Mouse (Mus musculus): ENCODE data around the gene Mef2d.

The Mef2d gene

GRCm38 (mm10) chr3:88177562-88178345 lies 35.6 kb downstream of the Mef2d start:
- in situ Hi-C loops (cut with MboI, MseI) = loop anchor here (5.0 kb wide), 1 partner anchor 35 kb away; the partner anchor contains the start of gene Mef2d

GRCm38 (mm10) chr3:88178346-88178733 lies 36.2 kb downstream of the Mef2d start:
- in situ Hi-C loops (cut with MboI, MseI) = loop anchor here (5.0 kb wide), 1 partner anchor 36 kb away; the partner anchor contains the start of gene Mef2d

GRCm38 (mm10) chr3:88178986-88179385 lies 36.8 kb downstream of the Mef2d start:
- in situ Hi-C loops (cut with MboI, MseI) = loop anchor here (5.0 kb wide), 1 partner anchor 37 kb away; the partner anchor contains the start of gene Mef2d

GRCm38 (mm10) chr3:88181374-88181773 lies 39.2 kb downstream of the Mef2d start:
- in situ Hi-C loops (cut with MboI, MseI) = no loop called here

GRCm38 (mm10) chr3:88186424-88186823 lies 44.3 kb downstream of the Mef2d start:
- in situ Hi-C loops (cut with MboI, MseI) = no loop called here

GRCm38 (mm10) chr3:88191146-88191545 lies 49.0 kb downstream of the Mef2d start:
- in situ Hi-C loops (cut with MboI, MseI) = loop anchor here (5.0 kb wide), 1 partner anchor 51 kb away; no protein-coding TSS in a partner anchor

GRCm38 (mm10) chr3:88191820-88192616 lies 49.8 kb downstream of the Mef2d start:
- in situ Hi-C loops (cut with MboI, MseI) = loop anchor here (5.0 kb wide), 1 partner anchor 50 kb away; no protein-coding TSS in a partner anchor

GRCm38 (mm10) chr3:88197741-88198504 lies 55.8 kb downstream of the Mef2d start:
- in situ Hi-C loops (cut with MboI, MseI) = no loop called here

- in situ Hi-C loops (cut with MboI, MseI) = no loop called here
Measured at GRCm38 (mm10) chr3:88198505-88199020, 56.4 kb downstream of the Mef2d start.

- in situ Hi-C loops (cut with MboI, MseI) = no loop called here
Measured at GRCm38 (mm10) chr3:88199541-88200110, 57.5 kb downstream of the Mef2d start.

GRCm38 (mm10) chr3:88200161-88200971 lies 58.2 kb downstream of the Mef2d start:
- in situ Hi-C loops (cut with MboI, MseI) = no loop called here

- in situ Hi-C loops (cut with MboI, MseI) = no loop called here
Measured at GRCm38 (mm10) chr3:88200972-88201330, 58.8 kb downstream of the Mef2d start.

- in situ Hi-C loops (cut with MboI, MseI) = no loop called here
Measured at GRCm38 (mm10) chr3:88201640-88202039, 59.5 kb downstream of the Mef2d start.

GRCm38 (mm10) chr3:88202986-88203385 lies 60.8 kb downstream of the Mef2d start:
- in situ Hi-C loops (cut with MboI, MseI) = no loop called here

GRCm38 (mm10) chr3:88203456-88203855 lies 61.3 kb downstream of the Mef2d start:
- in situ Hi-C loops (cut with MboI, MseI) = no loop called here

- in situ Hi-C loops (cut with MboI, MseI) = no loop called here
Measured at GRCm38 (mm10) chr3:88203999-88204700, 62.0 kb downstream of the Mef2d start.

GRCm38 (mm10) chr3:88204751-88205150 lies 62.6 kb downstream of the Mef2d start:
- in situ Hi-C loops (cut with MboI, MseI) = no loop called here

- in situ Hi-C loops (cut with MboI, MseI) = no loop called here
Measured at GRCm38 (mm10) chr3:88205176-88205562, 63.0 kb downstream of the Mef2d start.

All from T-helper 1 cell (primary cell).